Mouse (Mus musculus) liver, embryonic 15.5 days (tissue): Measurements from ENCODE around the gene Pigr. TPM values are rescaled to one million over a fixed set of nuclear protein-coding genes. Genes with fewer than 3 reads are reported as not detected.

Source experiments
- ATAC-seq: fragments of 200-750 bp; cut with Nextera tagmentation; 2 replicates; pipeline ENCODE4 v1.8.0; 2017; ENCODE audit warnings: moderate number of reproducible peaks, mild to moderate bottlenecking, moderate library complexity; ENCODE audit not compliant: insufficient read depth
- H3K27ac ChIP-seq: fragments of 300-500 bp; sonication (generic); replicated peaks from 2 replicates; pipeline ENCODE4 v1.5.1; 2015; ENCODE audit warnings: mild to moderate bottlenecking, inconsistent platforms
- H3K27me3 ChIP-seq: fragments of 300-500 bp; sonication (generic); 2 replicates; pipeline ENCODE4 v1.6.1; 2015; ENCODE audit warnings: mild to moderate bottlenecking, inconsistent platforms
- H3K36me3 ChIP-seq: fragments of 300-500 bp; sonication (generic); replicated peaks from 2 replicates; pipeline ENCODE4 v1.6.1; 2015; ENCODE audit warnings: moderate library complexity, mild to moderate bottlenecking, inconsistent platforms
- H3K4me1 ChIP-seq: fragments of 300-500 bp; sonication (generic); replicated peaks from 2 replicates; pipeline ENCODE4 v1.6.1; 2015; ENCODE audit warnings: inconsistent platforms
- H3K4me2 ChIP-seq: fragments of 300-500 bp; sonication (generic); 2 replicates; pipeline ENCODE4 v1.6.1; 2015; ENCODE audit warnings: moderate library complexity, mild to moderate bottlenecking, inconsistent platforms
- H3K4me3 ChIP-seq: fragments of 300-500 bp; sonication (generic); replicated peaks from 2 replicates; pipeline ENCODE4 v1.5.1; 2015; ENCODE audit warnings: mild to moderate bottlenecking, inconsistent platforms
- H3K9ac ChIP-seq: fragments of 300-500 bp; sonication (generic); 2 replicates; pipeline ENCODE4 v1.6.1; 2015; ENCODE audit warnings: moderate library complexity, mild to moderate bottlenecking, inconsistent platforms
- H3K9me3 ChIP-seq: fragments of 300-500 bp; sonication (generic); replicated peaks from 2 replicates; pipeline ENCODE4 v1.6.1; 2016; ENCODE audit warnings: inconsistent platforms
- WGBS: fragments of 180-500 bp; shearing (Covaris S2); methylation state at CpG from one replicate; pipeline ENCODE4 v1.1.7; 2015; ENCODE audit warnings: mixed read lengths; ENCODE audit not compliant: insufficient replicate concordance; 5-methylcytosine and 5-hydroxymethylcytosine counted together
- polyA plus RNA-seq: library from polyadenylated mRNA; unstranded; fragments of >200 nt; fragmentation: Nextera tagmentation; extraction: Ambion mirVana; gene quantifications from 2 replicates; pipeline ENCODE4 v1.2.1, GENCODE M21; 2015

The Pigr gene
- polyA plus RNA-seq, 1 experiment from 2014 or later, result 0.24 TPM

- WGBS, result 56% methylated on average over 5 of the region's 5 CpGs
- Histone ChIP-seq H3K4me1 (no peaks in the 10 kb centered on the region), H3K27me3 (no peaks in the 10 kb centered on the region), H3K27ac (no peak overlapping the region), H3K36me3 (no peaks in the 10 kb centered on the region), H3K4me2 (no peak overlapping the region), H3K9me3 (no peaks in the 10 kb centered on the region), H3K9ac (no peak overlapping the region), H3K4me3 (no peak overlapping the region)
- no peak for ATAC-seq
Observed at GRCm38 (mm10) chr1:130832230-130833149, 6.0 kb downstream of the Pigr start.

GRCm38 (mm10) chr1:130835161-130835936 lies 8.9 kb downstream of the Pigr start:
- no peaks in the 10 kb centered on the region for H3K9me3 ChIP-seq
- H3K4me1 ChIP-seq, result no peaks in the 10 kb centered on the region
- no peak overlapping the region for H3K4me2 ChIP-seq
- no peaks in the 10 kb centered on the region for H3K36me3 ChIP-seq
- WGBS, result 58% methylated on average over 6 of the region's 6 CpGs
- no peaks in the 10 kb centered on the region for H3K27me3 ChIP-seq
- H3K9ac ChIP-seq, result no peak overlapping the region
- peak; percentile 28; the same call in 1 of the 2 replicates for ATAC-seq
- H3K27ac ChIP-seq, result no peak overlapping the region
- no peak overlapping the region for H3K4me3 ChIP-seq

GRCm38 (mm10) chr1:130838288-130838687 lies 11.8 kb downstream of the Pigr start:
- no peaks in the 10 kb centered on the region for H3K9me3 ChIP-seq
- 24% methylated on average over 6 of the region's 6 CpGs for WGBS
- H3K9ac ChIP-seq, result no peak overlapping the region
- no peak overlapping the region for H3K27ac ChIP-seq
- H3K36me3 ChIP-seq, result no peaks in the 10 kb centered on the region
- H3K4me2 ChIP-seq, result no peak overlapping the region
- no peaks in the 10 kb centered on the region for H3K27me3 ChIP-seq
- ATAC-seq, result no peak
- H3K4me1 ChIP-seq, result 0 out of 2 replicates have a peak, but pooled peaks cover 2% of the 10 kb centered on the region
- H3K4me3 ChIP-seq, result no peak overlapping the region

GRCm38 (mm10) chr1:130840599-130841379 lies 14.3 kb downstream of the Pigr start:
- no peaks in the 10 kb centered on the region for H3K9me3 ChIP-seq
- no peak overlapping the region for H3K4me3 ChIP-seq
- peak overlapping the region; percentile 64 for H3K27ac ChIP-seq
- 0 out of 2 replicates have a peak, but pooled peaks cover 2% of the 10 kb centered on the region for H3K4me1 ChIP-seq
- H3K9ac ChIP-seq, result no peak overlapping the region
- 47% methylated on average over 8 of the region's 8 CpGs for WGBS
- H3K27me3 ChIP-seq, result no peaks in the 10 kb centered on the region
- H3K4me2 ChIP-seq, result no peak overlapping the region
- H3K36me3 ChIP-seq, result no peaks in the 10 kb centered on the region
- peak; percentile 63 for ATAC-seq

GRCm38 (mm10) chr1:130841621-130842020 lies 15.1 kb downstream of the Pigr start:
- no peak overlapping the region for H3K27ac ChIP-seq
- H3K4me1 ChIP-seq, result 0 out of 2 replicates have a peak, but pooled peaks cover 2% of the 10 kb centered on the region
- no peaks in the 10 kb centered on the region for H3K36me3 ChIP-seq
- no peaks in the 10 kb centered on the region for H3K27me3 ChIP-seq
- no peak overlapping the region for H3K4me3 ChIP-seq
- no peak for ATAC-seq
- 71% methylated on average over 7 of the region's 7 CpGs for WGBS
- H3K9ac ChIP-seq, result no peak overlapping the region
- no peaks in the 10 kb centered on the region for H3K9me3 ChIP-seq
- no peak overlapping the region for H3K4me2 ChIP-seq

GRCm38 (mm10) chr1:130844516-130844915 lies 18.0 kb downstream of the Pigr start:
- Histone ChIP-seq H3K36me3 (no peaks in the 10 kb centered on the region), H3K4me1 (0 out of 2 replicates have a peak, but pooled peaks cover 2% of the 10 kb centered on the region), H3K9ac (no peak overlapping the region), H3K4me3 (no peak overlapping the region), H3K4me2 (no peak overlapping the region), H3K27me3 (no peaks in the 10 kb centered on the region), H3K27ac (no peak overlapping the region), H3K9me3 (no peaks in the 10 kb centered on the region)
- ATAC-seq, result no peak
- 68% methylated on average over 7 of the region's 7 CpGs for WGBS

GRCm38 (mm10) chr1:130849530-130850214 lies 23.2 kb downstream of the Pigr start:
- no peak for ATAC-seq
- Histone ChIP-seq H3K27me3 (no peaks in the 10 kb centered on the region), H3K4me1 (no peaks in the 10 kb centered on the region), H3K4me2 (no peak overlapping the region), H3K36me3 (no peaks in the 10 kb centered on the region), H3K4me3 (no peak overlapping the region), H3K27ac (no peak overlapping the region), H3K9ac (no peak overlapping the region), H3K9me3 (no peaks in the 10 kb centered on the region)
- WGBS, result 74% methylated on average over 10 of the region's 10 CpGs

GRCm38 (mm10) chr1:130850405-130850804 lies 23.9 kb downstream of the Pigr start:
- WGBS, result 47% methylated on average over 5 of the region's 5 CpGs

GRCm38 (mm10) chr1:130854819-130855218 lies 28.3 kb downstream of the Pigr start:
- H3K9me3 ChIP-seq, result no peaks in the 10 kb centered on the region
- no peaks in the 10 kb centered on the region for H3K36me3 ChIP-seq
- H3K4me2 ChIP-seq, result no peak overlapping the region
- no peak overlapping the region for H3K9ac ChIP-seq
- ATAC-seq, result no peak
- no peak overlapping the region for H3K4me3 ChIP-seq
- 65% methylated on average over 9 of the region's 9 CpGs for WGBS
- H3K27me3 ChIP-seq, result no peaks in the 10 kb centered on the region
- H3K27ac ChIP-seq, result no peak overlapping the region
- no peaks in the 10 kb centered on the region for H3K4me1 ChIP-seq

More at GRCm38 (mm10) chr1:130850405-130850804, 23.9 kb downstream of the Pigr start:
- Histone ChIP-seq H3K4me2 (no peak overlapping the region), H3K9me3 (no peaks in the 10 kb centered on the region), H3K36me3 (no peaks in the 10 kb centered on the region), H3K9ac (no peak overlapping the region), H3K4me1 (no peaks in the 10 kb centered on the region), H3K27me3 (no peaks in the 10 kb centered on the region), H3K27ac (no peak overlapping the region), H3K4me3 (no peak overlapping the region)
- ATAC-seq, result no peak

- H3K27me3 ChIP-seq, result no peaks in the 10 kb centered on the region
- no peak overlapping the region for H3K4me3 ChIP-seq
- no peak for ATAC-seq
- no peaks in the 10 kb centered on the region for H3K4me1 ChIP-seq
- H3K9ac ChIP-seq, result no peak overlapping the region
- no peak overlapping the region for H3K27ac ChIP-seq
- no peaks in the 10 kb centered on the region for H3K36me3 ChIP-seq
- no peak overlapping the region for H3K4me2 ChIP-seq
- H3K9me3 ChIP-seq, result no peaks in the 10 kb centered on the region
- 61% methylated on average over 2 of the region's 2 CpGs for WGBS
Observed at GRCm38 (mm10) chr1:130855723-130856122, 29.2 kb downstream of the Pigr start.
